Mouse (Mus musculus) myocyte (in vitro differentiated cells): ENCODE data around the gene Fam168a.

Experiments used
- CEBPB ChIP-seq: IDR thresholded peaks from 2 replicates; pipeline ENCODE4 v1.6.1; 2011; ENCODE audit warnings: mild to moderate bottlenecking, moderate library complexity; ENCODE audit not compliant: poor library complexity, insufficient read depth, severe bottlenecking
- MAX ChIP-seq: IDR thresholded peaks from one replicate; pipeline ENCODE4 v1.6.1; 2011; ENCODE audit warnings: low read depth, mild to moderate bottlenecking, control low read depth
- MYOG ChIP-seq, 3 experiments: IDR thresholded peaks; one replicate each; pipeline ENCODE4 v1.6.1; 2011; ENCODE audit warnings: control low read depth in 2 of 3, low read depth in 2 of 3, mild to moderate bottlenecking in 2 of 3; ENCODE audit not compliant: insufficient read length in 2 of 3, control insufficient read depth in 1 of 3, insufficient read depth in 1 of 3
- POLR2A ChIP-seq: IDR thresholded peaks from one replicate; pipeline ENCODE4 v1.6.1; 2011; ENCODE audit warnings: low read depth, mild to moderate bottlenecking, control low read depth, moderate library complexity; ENCODE audit not compliant: insufficient read length
- POLR2AphosphoS2 ChIP-seq: IDR thresholded peaks from one replicate; pipeline ENCODE4 v1.6.1; 2011; ENCODE audit warnings: low read depth, control low read depth; ENCODE audit not compliant: insufficient read length

GRCm38 (mm10) chr7:100815900-100816570 lies 109.6 kb downstream of the Fam168a start:
- TF ChIP-seq MYOG (IDR thresholded peaks at IDR 0.05; ENCODE audit: control insufficient read depth in 1 of 3, insufficient read depth in 1 of 3, insufficient read length in 2 of 3, low read depth in 2 of 3) (no peak), POLR2AphosphoS2 (no peak), POLR2A (no peak), CEBPB (no peak), MAX (no peak)
